Mouse (Mus musculus) heart, adult 18-20 months (tissue): ENCODE measurements around the gene Tle1. TPM values are rescaled to one million over a fixed set of nuclear protein-coding genes. Genes with fewer than 3 reads are reported as not detected.

Experiments used
- DNase-seq, 2 experiments: peaks; one replicate each; pipeline ENCODE4 v3.0.0; 2021 to 2022; ENCODE audit warnings: mixed read lengths in 1 of 2
- long read RNA-seq, 2 experiments: library from polyadenylated mRNA; stranded (forward); transcript quantifications; one replicate each; pipeline ENCODE4 v2.0.0; 2021
- total RNA-seq, 2 experiments: library from RNA; stranded (reverse); gene quantifications; 2 replicates each; pipeline ENCODE4 v1.2.3; 2021

Gene Tle1
- 10 to 100 TPM in 1 of 2 experiments, 1 to 10 TPM in 1; 8.6 to 10.7 TPM for total RNA-seq
- long read RNA-seq, experiment 1, partial matches to known transcripts: 2 of 9 reads
- long read RNA-seq, experiment 1, other reads (novel, unspliced or antisense): 5 of 9 reads
- long read RNA-seq, experiment 2, partial matches to known transcripts: 2 of 7 reads
- long read RNA-seq, experiment 2, other reads (novel, unspliced or antisense): 3 of 7 reads

- peak; percentile 98 to 100 for DNase-seq
These were observed at the start of gene Tle1 for GRCm38 (mm10) chr4:72200559-72201409. Tle1 (minus strand) TSS chr4:72200919.

- no peak for DNase-seq
These were observed 33.0 kb upstream of the Tle1 start for GRCm38 (mm10) chr4:72233584-72234219.

GRCm38 (mm10) chr4:72232206-72232605 lies 31.5 kb upstream of the Tle1 start:
- no peak for DNase-seq

GRCm38 (mm10) chr4:72230832-72231231 lies 30.1 kb upstream of the Tle1 start:
- no peak for DNase-seq

GRCm38 (mm10) chr4:72221629-72222028 lies 20.9 kb upstream of the Tle1 start:
- no peak for DNase-seq

GRCm38 (mm10) chr4:72204420-72205045 lies 3.8 kb upstream of the Tle1 start:
- no peak for DNase-seq

GRCm38 (mm10) chr4:72201521-72201991 lies 837 bp upstream of the Tle1 start:
- DNase-seq: peak; percentile 34 to 67

- peak; percentile 43 to 62 for DNase-seq
These were observed 854 bp downstream of the Tle1 start for GRCm38 (mm10) chr4:72199571-72200558.

GRCm38 (mm10) chr4:72198877-72199411 lies 1.8 kb downstream of the Tle1 start:
- DNase-seq: peak; percentile 88

GRCm38 (mm10) chr4:72197888-72198605 lies 2.7 kb downstream of the Tle1 start:
- DNase-seq: peak; percentile 46 to 51

- peak; percentile 34 to 58 for DNase-seq
These were observed 5.4 kb downstream of the Tle1 start for GRCm38 (mm10) chr4:72195116-72195835.

GRCm38 (mm10) chr4:72193276-72193675 lies 7.4 kb downstream of the Tle1 start:
- no peak for DNase-seq

GRCm38 (mm10) chr4:72184476-72184875 lies 16.2 kb downstream of the Tle1 start:
- DNase-seq: no peak

- no peak for DNase-seq
These were observed 18.3 kb downstream of the Tle1 start for GRCm38 (mm10) chr4:72182343-72182988.

- no peak for DNase-seq
These were observed 24.8 kb downstream of the Tle1 start for GRCm38 (mm10) chr4:72175943-72176342.

GRCm38 (mm10) chr4:72168267-72168666 lies 32.5 kb downstream of the Tle1 start:
- no peak for DNase-seq

GRCm38 (mm10) chr4:72167761-72168229 lies 32.9 kb downstream of the Tle1 start:
- DNase-seq: no peak

- DNase-seq: no peak
These were observed 33.5 kb downstream of the Tle1 start for GRCm38 (mm10) chr4:72167171-72167570.

- DNase-seq: no peak
These were observed 34.2 kb downstream of the Tle1 start for GRCm38 (mm10) chr4:72166561-72166960.
